Mouse (Mus musculus): Measurements from ENCODE around the gene Taar4. TPM values are rescaled to one million over a fixed set of nuclear protein-coding genes. Genes with fewer than 3 reads are reported as not detected.

Taar4 gene
- total and polyA plus RNA-seq, 3 experiments, result not detected

- TF ChIP-seq NRF1 (IDR thresholded peaks at IDR 0.05; ENCODE audit: insufficient read depth, low read depth, low read length, poor library complexity, severe bottlenecking) (no peak), BHLHE40 (IDR thresholded peaks at IDR 0.05; ENCODE audit: borderline replicate concordance, low read depth, low read length) (no peak), MXI1 (IDR thresholded peaks at IDR 0.05; ENCODE audit: low read depth, low read length) (no peak), POLR2AphosphoS2 (IDR thresholded peaks at IDR 0.05; ENCODE audit: low read length) (no peak), USF1 (IDR thresholded peaks at IDR 0.05; ENCODE audit: low read depth, low read length) (no peak), TAL1 (IDR thresholded peaks at IDR 0.05; ENCODE audit: low read length) (no peak), CHD1 (IDR thresholded peaks at IDR 0.05; ENCODE audit: low read depth, low read length) (no peak), ZKSCAN1 (IDR thresholded peaks at IDR 0.05; ENCODE audit: low read depth, low read length) (no peak), MYC (IDR thresholded peaks at IDR 0.05; ENCODE audit: low read depth, low read length) (no peak), SIN3A (IDR thresholded peaks at IDR 0.05; ENCODE audit: low read length) (no peak), ZNF384 (IDR thresholded peaks at IDR 0.05; ENCODE audit: low read depth, low read length) (no peak), ZMIZ1 (IDR thresholded peaks at IDR 0.05; ENCODE audit: low read depth, low read length) (no peak), POLR2AphosphoS5 (IDR thresholded peaks at IDR 0.05; ENCODE audit: borderline replicate concordance, low read depth, low read length) (no peak), UBTF (IDR thresholded peaks at IDR 0.05; ENCODE audit: borderline replicate concordance, insufficient read depth, low read depth, low read length) (no peak)
- H3K79me2 ChIP-seq (ENCODE audit: control insufficient read depth, insufficient read depth, low read length, poor library complexity), result no peaks in the 10 kb centered on the region
- H3K27me3 ChIP-seq (ENCODE audit: control insufficient read depth in 1 of 2, insufficient read depth in 2 of 2, low read length in 2 of 2), result no peaks in the 10 kb centered on the region; a peak in 1 of 4 replicates
- H3K4me3 ChIP-seq (ENCODE audit: control insufficient read depth in 1 of 2, insufficient read depth in 1 of 2, low read depth in 2 of 2, low read length in 2 of 2), result no peak overlapping the region
- no peaks in the 10 kb centered on the region for H3K36me3 ChIP-seq (ENCODE audit: control insufficient read depth in 1 of 2, insufficient read depth in 2 of 2, low read length in 2 of 2)
- H3K27ac ChIP-seq (ENCODE audit: control insufficient read depth, low read depth, low read length), result no peak overlapping the region
- H3K4me1 ChIP-seq (ENCODE audit: control insufficient read depth in 1 of 2, insufficient read depth in 2 of 2, low read length in 2 of 2), result no peaks in the 10 kb centered on the region
- no peak overlapping the region for H3K9ac ChIP-seq (ENCODE audit: control insufficient read depth, low read depth, low read length, poor library complexity, severe bottlenecking)
- no peaks in the 10 kb centered on the region for H3K9me3 ChIP-seq (replicated peaks; ENCODE audit: insufficient read depth, low read length)
- no peak for DNase-seq (ENCODE audit: low read depth, low spot score)
Measured at GRCm38 (mm10) chr10:23937613-23938012, 22.7 kb upstream of the Taar4 start.

- H3K9me3 ChIP-seq (replicated peaks; ENCODE audit: insufficient read depth, low read length), result no peaks in the 10 kb centered on the region
- H3K4me3 ChIP-seq (ENCODE audit: control insufficient read depth in 1 of 2, insufficient read depth in 1 of 2, low read depth in 2 of 2, low read length in 2 of 2), result no peak within 1 kb of the TSS
- no peaks in the 10 kb centered on the region for H3K36me3 ChIP-seq (ENCODE audit: control insufficient read depth in 1 of 2, insufficient read depth in 2 of 2, low read length in 2 of 2)
- H3K4me1 ChIP-seq (ENCODE audit: control insufficient read depth in 1 of 2, insufficient read depth in 2 of 2, low read length in 2 of 2), result no peaks in the 10 kb centered on the region
- no peak within 1 kb of the TSS for H3K27ac ChIP-seq (ENCODE audit: control insufficient read depth, low read depth, low read length)
- H3K79me2 ChIP-seq (ENCODE audit: control insufficient read depth, insufficient read depth, low read length, poor library complexity), result no peaks in the 10 kb centered on the region
- no peaks in the 10 kb centered on the region; a peak in 1 of 4 replicates for H3K27me3 ChIP-seq (ENCODE audit: control insufficient read depth in 1 of 2, insufficient read depth in 2 of 2, low read length in 2 of 2)
- H3K9ac ChIP-seq (ENCODE audit: control insufficient read depth, low read depth, low read length, poor library complexity, severe bottlenecking), result no peak within 1 kb of the TSS
- DNase-seq (ENCODE audit: low read depth, low spot score), result no peak
- TF ChIP-seq CHD1 (IDR thresholded peaks at IDR 0.05; ENCODE audit: low read depth, low read length), result no peak
- TF ChIP-seq BHLHE40 (IDR thresholded peaks at IDR 0.05; ENCODE audit: borderline replicate concordance, low read depth, low read length), result no peak
- TF ChIP-seq MXI1 (IDR thresholded peaks at IDR 0.05; ENCODE audit: low read depth, low read length), result no peak
- TF ChIP-seq MEF2A (IDR thresholded peaks at IDR 0.05; ENCODE audit: extremely low read depth, insufficient replicate concordance, low read depth, low read length, poor library complexity, severe bottlenecking), result no peak
- TF ChIP-seq ZC3H11A (IDR thresholded peaks at IDR 0.05; ENCODE audit: low read depth, low read length), result no peak
- TF ChIP-seq ZNF384 (IDR thresholded peaks at IDR 0.05; ENCODE audit: low read depth, low read length), result no peak
- no peak for TF ChIP-seq RAD21 (IDR thresholded peaks at IDR 0.05; ENCODE audit: low read depth, low read length)
Measured at GRCm38 (mm10) chr10:23938312-23938711, 22.0 kb upstream of the Taar4 start, which contains the start of gene Taar2. Taar2 (plus strand) TSS chr10:23938572.
